Mouse (Mus musculus): Measurements from ENCODE around the gene Hhex. TPM values are rescaled to one million over a fixed set of nuclear protein-coding genes. Genes with fewer than 3 reads are reported as not detected.

The Hhex gene
- polyA plus RNA-seq, 1 experiment from 2014 or later = 5.5 TPM

GRCm38 (mm10) chr19:37468841-37469566 lies 34.4 kb downstream of the Hhex start:
- no peaks in the 10 kb centered on the region for H3K9me3 ChIP-seq (ENCODE audit: control insufficient read depth, low read length)
- no peak overlapping the region for H3K4me2 ChIP-seq (replicated peaks; ENCODE audit: low read depth, low read length)
- no peak overlapping the region for H3K4me3 ChIP-seq (ENCODE audit: low read depth, low read length)
- no peaks in the 10 kb centered on the region for H3K27me3 ChIP-seq (ENCODE audit: control insufficient read depth, insufficient read depth, low read length)
- H3K9ac ChIP-seq (ENCODE audit: low read depth, low read length) = no peak overlapping the region
- no peaks in the 10 kb centered on the region for H3K36me3 ChIP-seq (ENCODE audit: control insufficient read depth, insufficient read depth, low read length)
- DNase-seq (ENCODE audit: low spot score) = no peak
- no peak for ATAC-seq (ENCODE audit: low FRiP score)
- no peaks in the 10 kb centered on the region for H3K4me1 ChIP-seq (replicated peaks; ENCODE audit: control insufficient read depth, insufficient read depth, low read length)
- no peak overlapping the region for H3K27ac ChIP-seq (ENCODE audit: low read depth, low read length)
- WGBS = 72% methylated on average over 6 of the region's 6 CpGs

GRCm38 (mm10) chr19:37471680-37472079 lies 37.1 kb downstream of the Hhex start:
- Histone ChIP-seq H3K4me1 (replicated peaks; ENCODE audit: control insufficient read depth, insufficient read depth, low read length) (no peaks in the 10 kb centered on the region), H3K9ac (ENCODE audit: low read depth, low read length) (no peak overlapping the region), H3K4me2 (replicated peaks; ENCODE audit: low read depth, low read length) (no peak overlapping the region), H3K4me3 (ENCODE audit: low read depth, low read length) (no peak overlapping the region), H3K27me3 (ENCODE audit: control insufficient read depth, insufficient read depth, low read length) (no peaks in the 10 kb centered on the region), H3K36me3 (ENCODE audit: control insufficient read depth, insufficient read depth, low read length) (no peaks in the 10 kb centered on the region), H3K9me3 (ENCODE audit: control insufficient read depth, low read length) (no peaks in the 10 kb centered on the region), H3K27ac (ENCODE audit: low read depth, low read length) (no peak overlapping the region)
- DNase-seq (ENCODE audit: low spot score) (no peak), ATAC-seq (ENCODE audit: low FRiP score) (no peak)
- WGBS = 95% methylated on average over 4 of the region's 4 CpGs

GRCm38 (mm10) chr19:37472589-37472988 lies 38.0 kb downstream of the Hhex start:
- Histone ChIP-seq H3K4me2 (replicated peaks; ENCODE audit: low read depth, low read length) (no peak overlapping the region), H3K36me3 (ENCODE audit: control insufficient read depth, insufficient read depth, low read length) (no peaks in the 10 kb centered on the region), H3K4me3 (ENCODE audit: low read depth, low read length) (no peak overlapping the region), H3K4me1 (replicated peaks; ENCODE audit: control insufficient read depth, insufficient read depth, low read length) (no peaks in the 10 kb centered on the region), H3K27me3 (ENCODE audit: control insufficient read depth, insufficient read depth, low read length) (no peaks in the 10 kb centered on the region), H3K9me3 (ENCODE audit: control insufficient read depth, low read length) (no peaks in the 10 kb centered on the region), H3K9ac (ENCODE audit: low read depth, low read length) (no peak overlapping the region), H3K27ac (ENCODE audit: low read depth, low read length) (no peak overlapping the region)
- DNase-seq (ENCODE audit: low spot score) (no peak), ATAC-seq (ENCODE audit: low FRiP score) (no peak)
- 78% methylated on average over 3 of the region's 3 CpGs for WGBS

- no peak overlapping the region for H3K4me3 ChIP-seq (ENCODE audit: low read depth, low read length)
- H3K9me3 ChIP-seq (ENCODE audit: control insufficient read depth, low read length) = no peaks in the 10 kb centered on the region
- DNase-seq (ENCODE audit: low spot score) = no peak
- H3K27me3 ChIP-seq (ENCODE audit: control insufficient read depth, insufficient read depth, low read length) = no peaks in the 10 kb centered on the region
- H3K9ac ChIP-seq (ENCODE audit: low read depth, low read length) = no peak overlapping the region
- 77% methylated on average over 8 of the region's 8 CpGs for WGBS
- ATAC-seq (ENCODE audit: low FRiP score) = no peak
- H3K4me2 ChIP-seq (replicated peaks; ENCODE audit: low read depth, low read length) = no peak overlapping the region
- H3K4me1 ChIP-seq (replicated peaks; ENCODE audit: control insufficient read depth, insufficient read depth, low read length) = no peaks in the 10 kb centered on the region
- no peaks in the 10 kb centered on the region for H3K36me3 ChIP-seq (ENCODE audit: control insufficient read depth, insufficient read depth, low read length)
- H3K27ac ChIP-seq (ENCODE audit: low read depth, low read length) = no peak overlapping the region
Observed at GRCm38 (mm10) chr19:37481704-37482103, 47.1 kb downstream of the Hhex start.

DNA sequence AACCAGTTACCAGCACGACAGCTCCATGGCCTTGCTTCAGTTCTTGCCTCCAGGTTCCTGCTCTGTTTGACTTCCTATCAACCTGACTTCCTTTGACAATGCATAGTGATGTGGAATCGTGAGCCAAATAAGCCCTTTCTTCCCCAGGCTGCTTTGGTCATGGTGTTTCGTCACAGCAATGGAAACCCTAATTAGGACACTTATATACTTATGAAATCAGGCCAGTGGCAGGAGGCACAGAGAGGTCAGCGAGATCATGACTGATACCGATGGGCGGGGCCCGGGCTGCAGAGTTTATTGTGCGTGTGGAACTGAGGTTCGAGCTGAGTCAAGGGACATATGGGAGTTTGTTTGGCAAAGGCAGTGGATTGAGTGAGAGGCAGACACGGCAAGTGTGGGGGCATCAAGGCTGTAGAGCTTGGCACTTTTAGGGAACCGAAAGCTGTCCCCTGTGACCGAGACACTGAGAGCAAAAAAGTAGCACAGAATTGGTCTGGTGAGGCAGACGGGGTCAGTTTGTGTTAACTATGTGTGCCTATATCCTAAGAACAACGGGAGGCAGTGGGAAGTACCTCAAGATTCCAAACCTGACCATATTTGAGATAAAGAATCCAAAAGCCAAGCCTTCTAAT lies 48.1 kb downstream of the Hhex start:
- Histone ChIP-seq H3K4me2 (replicated peaks; ENCODE audit: low read depth, low read length) (no peak overlapping the region), H3K9me3 (ENCODE audit: control insufficient read depth, low read length) (no peaks in the 10 kb centered on the region), H3K4me1 (replicated peaks; ENCODE audit: control insufficient read depth, insufficient read depth, low read length) (no peaks in the 10 kb centered on the region), H3K27ac (ENCODE audit: low read depth, low read length) (no peak overlapping the region), H3K9ac (ENCODE audit: low read depth, low read length) (no peak overlapping the region), H3K4me3 (ENCODE audit: low read depth, low read length) (no peak overlapping the region), H3K27me3 (ENCODE audit: control insufficient read depth, insufficient read depth, low read length) (no peaks in the 10 kb centered on the region), H3K36me3 (ENCODE audit: control insufficient read depth, insufficient read depth, low read length) (no peaks in the 10 kb centered on the region)
- no peak for ATAC-seq (ENCODE audit: low FRiP score)
- no peak for DNase-seq (ENCODE audit: low spot score)
- 90% methylated on average over 14 of the region's 14 CpGs for WGBS

GRCm38 (mm10) chr19:37484787-37485186 lies 50.2 kb downstream of the Hhex start:
- DNase-seq (ENCODE audit: low spot score) (no peak), ATAC-seq (ENCODE audit: low FRiP score) (no peak)
- no peak overlapping the region for H3K27ac ChIP-seq (ENCODE audit: low read depth, low read length)
- no peaks in the 10 kb centered on the region for H3K9me3 ChIP-seq (ENCODE audit: control insufficient read depth, low read length)
- WGBS = 94% methylated on average over 6 of the region's 6 CpGs
- no peak overlapping the region for H3K4me3 ChIP-seq (ENCODE audit: low read depth, low read length)
- H3K4me1 ChIP-seq (replicated peaks; ENCODE audit: control insufficient read depth, insufficient read depth, low read length) = no peaks in the 10 kb centered on the region
- H3K36me3 ChIP-seq (ENCODE audit: control insufficient read depth, insufficient read depth, low read length) = no peaks in the 10 kb centered on the region
- no peaks in the 10 kb centered on the region for H3K27me3 ChIP-seq (ENCODE audit: control insufficient read depth, insufficient read depth, low read length)
- no peak overlapping the region for H3K4me2 ChIP-seq (replicated peaks; ENCODE audit: low read depth, low read length)
- H3K9ac ChIP-seq (ENCODE audit: low read depth, low read length) = no peak overlapping the region

- ATAC-seq (ENCODE audit: low FRiP score) (no peak), DNase-seq (ENCODE audit: low spot score) (no peak)
- no peaks in the 10 kb centered on the region for H3K4me1 ChIP-seq (replicated peaks; ENCODE audit: control insufficient read depth, insufficient read depth, low read length)
- no peaks in the 10 kb centered on the region for H3K36me3 ChIP-seq (ENCODE audit: control insufficient read depth, insufficient read depth, low read length)
- no peaks in the 10 kb centered on the region for H3K9me3 ChIP-seq (ENCODE audit: control insufficient read depth, low read length)
- 80% methylated on average over 6 of the region's 6 CpGs for WGBS
- no peaks in the 10 kb centered on the region for H3K27me3 ChIP-seq (ENCODE audit: control insufficient read depth, insufficient read depth, low read length)
- H3K9ac ChIP-seq (ENCODE audit: low read depth, low read length) = no peak overlapping the region
- no peak overlapping the region for H3K4me2 ChIP-seq (replicated peaks; ENCODE audit: low read depth, low read length)
- no peak overlapping the region for H3K27ac ChIP-seq (ENCODE audit: low read depth, low read length)
- H3K4me3 ChIP-seq (ENCODE audit: low read depth, low read length) = no peak overlapping the region
Observed at GRCm38 (mm10) chr19:37486801-37487200, 52.2 kb downstream of the Hhex start.

DNA sequence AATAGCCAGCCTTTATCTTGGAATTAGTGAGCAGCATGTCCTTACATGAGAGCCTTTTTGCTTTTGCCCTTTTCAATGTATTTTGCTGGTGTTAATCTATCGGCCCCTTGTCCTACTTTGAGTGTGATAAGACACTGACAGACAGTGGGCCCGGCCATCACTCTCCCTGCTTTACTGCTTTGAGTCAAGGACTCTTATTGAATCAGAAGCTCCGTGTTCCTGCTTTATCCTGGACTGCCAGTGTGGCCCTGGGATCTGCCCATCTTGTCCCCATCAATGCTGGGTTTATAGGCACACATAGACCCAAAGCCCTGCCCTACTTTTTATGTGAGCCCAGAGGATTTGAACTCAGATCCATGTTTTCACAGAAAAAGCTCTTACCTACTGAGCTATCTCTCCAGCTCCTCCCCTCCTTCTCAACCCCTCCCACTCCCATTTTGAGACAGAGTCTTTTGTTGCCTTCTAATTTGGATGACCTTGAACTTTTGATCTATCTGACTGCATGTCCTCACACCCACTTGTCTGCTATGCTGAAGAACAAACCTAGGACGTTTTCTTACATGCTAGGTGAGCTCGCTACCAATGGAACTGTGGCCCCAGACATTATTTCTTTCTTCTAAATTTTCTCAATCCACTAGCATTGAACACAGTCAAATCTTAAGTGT lies 53.3 kb downstream of the Hhex start:
- H3K36me3 ChIP-seq (ENCODE audit: control insufficient read depth, insufficient read depth, low read length) = no peaks in the 10 kb centered on the region
- no peaks in the 10 kb centered on the region for H3K9me3 ChIP-seq (ENCODE audit: control insufficient read depth, low read length)
- no peaks in the 10 kb centered on the region for H3K4me1 ChIP-seq (replicated peaks; ENCODE audit: control insufficient read depth, insufficient read depth, low read length)
- no peaks in the 10 kb centered on the region for H3K27me3 ChIP-seq (ENCODE audit: control insufficient read depth, insufficient read depth, low read length)
- DNase-seq (ENCODE audit: low spot score) (no peak), ATAC-seq (ENCODE audit: low FRiP score) (no peak)
- WGBS = 84% methylated on average over 5 of the region's 5 CpGs
- H3K4me3 ChIP-seq (ENCODE audit: low read depth, low read length) = no peak overlapping the region
- H3K4me2 ChIP-seq (replicated peaks; ENCODE audit: low read depth, low read length) = no peak overlapping the region
- no peak overlapping the region for H3K27ac ChIP-seq (ENCODE audit: low read depth, low read length)
- H3K9ac ChIP-seq (ENCODE audit: low read depth, low read length) = no peak overlapping the region

Measured in hindbrain, embryonic 11.5 days (tissue).